Mouse (Mus musculus): ENCODE measurements around the gene Chd6.

Gene Chd6

GRCm38 (mm10) chr2:161075553-161075952 lies 33.3 kb downstream of the Chd6 start:
- DNase-seq (ENCODE audit: low read depth, low spot score): no peak

- no peak for DNase-seq (ENCODE audit: low read depth, low spot score)
These were observed 42.6 kb downstream of the Chd6 start for GRCm38 (mm10) chr2:161066097-161066759.

GRCm38 (mm10) chr2:161065594-161065993 lies 43.3 kb downstream of the Chd6 start:
- no peak for DNase-seq (ENCODE audit: low read depth, low spot score)

- no peak for DNase-seq (ENCODE audit: low read depth, low spot score)
These were observed 44.0 kb downstream of the Chd6 start for GRCm38 (mm10) chr2:161064836-161065235.

GRCm38 (mm10) chr2:161058841-161059240 lies 50.0 kb downstream of the Chd6 start:
- no peak for DNase-seq (ENCODE audit: low read depth, low spot score)

- DNase-seq (ENCODE audit: low read depth, low spot score): no peak
These were observed 55.1 kb downstream of the Chd6 start for GRCm38 (mm10) chr2:161053765-161054164.

- no peak for DNase-seq (ENCODE audit: low read depth, low spot score)
These were observed 56.7 kb downstream of the Chd6 start for GRCm38 (mm10) chr2:161052175-161052574.

GRCm38 (mm10) chr2:161049426-161049825 lies 59.4 kb downstream of the Chd6 start:
- no peak for DNase-seq (ENCODE audit: low read depth, low spot score)

GRCm38 (mm10) chr2:161044492-161045201 lies 64.2 kb downstream of the Chd6 start:
- no peak for DNase-seq (ENCODE audit: low read depth, low spot score)

GRCm38 (mm10) chr2:161042874-161043273 lies 66.0 kb downstream of the Chd6 start:
- no peak for DNase-seq (ENCODE audit: low read depth, low spot score)

- DNase-seq (ENCODE audit: low read depth, low spot score): no peak
These were observed 68.1 kb downstream of the Chd6 start for GRCm38 (mm10) chr2:161040743-161041142.

GRCm38 (mm10) chr2:161037766-161038165 lies 71.1 kb downstream of the Chd6 start:
- no peak for DNase-seq (ENCODE audit: low read depth, low spot score)

GRCm38 (mm10) chr2:161033141-161033540 lies 75.7 kb downstream of the Chd6 start:
- no peak for DNase-seq (ENCODE audit: low read depth, low spot score)

GRCm38 (mm10) chr2:161032394-161032793 lies 76.5 kb downstream of the Chd6 start:
- no peak for DNase-seq (ENCODE audit: low read depth, low spot score)

GRCm38 (mm10) chr2:161024606-161025005 lies 84.3 kb downstream of the Chd6 start:
- no peak for DNase-seq (ENCODE audit: low read depth, low spot score)

- peak; percentile 9 for DNase-seq (ENCODE audit: low read depth, low spot score)
These were observed 91.0 kb downstream of the Chd6 start for GRCm38 (mm10) chr2:161017913-161018312.

- no peak for DNase-seq (ENCODE audit: low read depth, low spot score)
These were observed 96.2 kb downstream of the Chd6 start for GRCm38 (mm10) chr2:161012577-161013251.

GRCm38 (mm10) chr2:161004338-161004737 lies 104.5 kb downstream of the Chd6 start:
- DNase-seq (ENCODE audit: low read depth, low spot score): no peak

- DNase-seq (ENCODE audit: low read depth, low spot score): no peak
These were observed 111.7 kb downstream of the Chd6 start for GRCm38 (mm10) chr2:160996987-160997763.

GRCm38 (mm10) chr2:160994181-160994580 lies 114.7 kb downstream of the Chd6 start:
- DNase-seq (ENCODE audit: low read depth, low spot score): no peak

GRCm38 (mm10) chr2:160992465-160992864 lies 116.4 kb downstream of the Chd6 start:
- DNase-seq (ENCODE audit: low read depth, low spot score): no peak
